Mouse (Mus musculus) 3134 (cell line): ENCODE measurements around the gene Tmem126a.

Experiments
- DNase-seq: peaks from one replicate; pipeline ENCODE4 v3.0.0-alpha.2; 2011; ENCODE audit warnings: low spot score; ENCODE audit not compliant: insufficient read length; ENCODE audit errors: extremely low read depth

Tmem126a gene

DNA sequence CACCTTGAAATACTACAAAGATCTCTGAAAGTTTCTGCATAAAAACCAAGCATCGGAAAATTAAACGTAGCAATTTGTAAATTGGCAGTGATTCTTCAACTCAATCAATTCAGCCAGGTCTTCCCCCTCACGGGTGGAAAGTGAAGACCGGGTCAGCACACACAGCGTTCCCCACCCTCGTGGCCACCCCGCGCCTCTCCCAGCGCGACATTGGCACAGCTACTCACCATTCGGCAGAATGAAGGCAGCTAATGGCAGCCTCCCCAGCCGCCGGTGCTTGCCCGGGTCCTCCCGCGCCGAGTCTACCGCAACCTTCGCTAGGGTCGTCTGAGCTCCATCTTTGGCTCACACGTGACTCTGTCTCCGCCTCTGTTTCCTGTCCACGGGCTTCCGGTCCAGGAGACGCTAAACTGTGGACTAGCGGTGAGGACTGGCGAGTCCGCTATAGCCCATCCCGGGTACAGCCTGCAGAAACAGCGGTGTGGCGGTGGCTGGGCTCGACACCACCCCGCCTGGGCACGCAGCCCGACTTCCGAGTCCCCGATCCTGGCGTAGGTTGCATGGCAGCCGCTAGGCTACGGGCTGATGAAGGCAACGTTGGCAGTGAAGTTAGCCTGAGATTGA lies at the start of gene Tmem126a:
Gene Tmem126a (minus strand): TSS at position 385 of the 624 bp plus-strand sequence.
- peak; percentile 92 for DNase-seq

DNA sequence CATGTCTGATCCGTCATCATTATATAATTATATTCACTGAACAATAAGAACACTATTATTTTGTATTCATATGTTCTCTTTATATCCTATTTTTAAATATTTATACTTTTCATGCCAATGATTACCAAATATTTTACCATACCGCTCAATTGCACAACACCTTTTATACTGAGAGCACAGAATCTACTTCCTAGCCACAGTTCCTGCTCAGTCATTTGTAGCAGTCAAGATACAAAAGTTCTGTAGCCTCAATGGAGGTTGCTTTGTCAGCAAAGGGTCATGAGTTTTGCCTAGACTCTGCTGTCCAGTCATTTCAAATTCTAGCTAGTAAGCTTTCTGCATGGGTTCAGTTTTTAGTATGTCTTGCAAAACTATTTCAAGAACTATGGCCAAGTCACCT lies 25.6 kb upstream of the Tmem126a start:
- no peak for DNase-seq

DNA sequence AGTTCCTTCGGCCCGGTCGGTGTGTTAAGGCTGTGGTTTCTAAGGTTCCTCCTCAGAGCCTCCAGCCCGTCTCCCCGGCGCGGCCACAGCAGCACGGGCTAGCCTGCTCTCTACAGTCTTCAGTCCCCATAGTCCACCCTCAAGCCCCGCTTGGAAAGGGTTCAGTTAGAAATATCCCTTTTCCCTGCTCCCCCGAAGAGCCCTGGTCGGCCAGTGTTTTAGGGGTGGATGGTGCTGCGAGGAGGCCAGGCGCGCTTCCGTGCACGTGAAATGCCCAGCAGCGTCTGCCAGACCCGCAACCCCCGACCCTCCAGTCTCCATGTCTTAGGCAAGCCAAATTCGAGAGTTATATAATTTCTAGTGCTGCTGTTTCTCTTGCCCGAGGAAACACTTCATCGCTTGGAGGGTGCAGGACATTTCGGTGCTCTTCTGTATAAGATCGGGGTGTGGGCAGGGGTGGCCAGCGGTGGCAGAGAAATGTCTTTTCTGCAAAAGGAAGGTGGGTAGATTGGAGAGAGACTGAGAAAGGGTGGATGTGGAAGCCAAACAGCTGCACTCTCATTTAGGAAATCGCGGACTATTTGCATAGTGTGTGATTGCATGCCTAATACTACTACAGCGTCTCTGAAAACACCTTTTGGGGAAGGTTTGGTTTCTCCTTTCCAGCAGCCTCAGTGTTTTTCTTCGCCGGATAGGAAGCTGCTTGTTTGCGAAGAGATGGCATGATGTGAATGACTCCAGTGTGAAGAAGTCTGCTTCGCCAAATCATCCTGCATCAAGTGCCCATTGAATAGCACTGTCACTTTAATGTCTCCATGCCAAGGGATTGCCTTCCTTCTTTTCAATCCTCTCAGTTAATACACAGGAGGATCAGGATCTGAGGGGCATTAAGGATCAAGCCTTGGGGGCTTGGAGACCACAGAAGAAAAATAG lies 19.6 kb upstream of the Tmem126a start, which contains the start of gene Dlg2:
Gene Dlg2 (plus strand): TSS at position 360 of the 933 bp plus-strand sequence.
- no peak for DNase-seq

DNA sequence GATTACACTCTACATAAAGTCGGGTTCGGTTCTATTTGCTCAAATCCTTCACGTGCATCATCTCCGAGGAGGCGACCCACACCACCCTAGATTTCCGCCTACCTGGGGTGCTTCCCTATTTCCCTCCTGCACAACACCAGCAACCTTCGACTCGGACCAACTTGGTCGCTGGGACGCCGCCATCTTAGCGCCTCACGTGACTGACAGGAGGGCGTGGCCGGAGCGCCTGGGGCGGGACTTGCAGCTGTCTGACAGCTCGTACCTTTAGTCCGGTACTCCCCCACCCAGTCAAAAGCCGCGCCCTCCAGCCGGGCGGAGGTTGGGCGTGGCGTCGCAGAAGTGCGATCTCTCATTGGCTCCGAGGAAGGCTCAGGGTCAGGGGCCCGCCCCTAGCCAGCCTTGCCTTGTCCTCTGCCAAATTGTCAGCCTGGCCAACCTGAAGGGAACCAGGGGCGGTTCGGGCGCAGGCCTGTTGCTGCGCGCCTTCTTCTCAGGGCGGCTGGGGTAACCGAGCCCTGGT lies 18.8 kb upstream of the Tmem126a start, which contains the start of gene Tmem126b:
Gene Tmem126b (minus strand): TSS at position 209 of the 520 bp plus-strand sequence.
- peak; percentile 99 for DNase-seq

DNA sequence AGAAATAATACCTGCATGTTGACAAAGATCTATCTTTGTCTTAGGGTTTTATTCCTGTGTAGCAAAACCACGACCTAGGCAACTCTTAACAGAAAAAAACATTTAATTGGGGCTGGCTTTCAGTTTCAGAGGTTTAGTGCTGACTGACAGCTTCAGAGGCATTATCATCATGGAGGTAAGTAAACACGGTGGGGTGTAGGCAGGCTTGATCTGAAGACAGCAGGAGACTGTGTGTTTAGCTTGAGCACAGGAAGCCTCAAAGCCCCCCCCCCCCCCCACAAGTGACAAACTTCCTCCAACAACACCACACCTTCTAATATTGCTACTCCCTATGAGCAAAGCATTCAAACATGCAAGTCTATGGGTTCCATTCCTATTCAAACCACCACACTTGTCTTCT lies 16.5 kb upstream of the Tmem126a start:
- DNase-seq: no peak

DNA sequence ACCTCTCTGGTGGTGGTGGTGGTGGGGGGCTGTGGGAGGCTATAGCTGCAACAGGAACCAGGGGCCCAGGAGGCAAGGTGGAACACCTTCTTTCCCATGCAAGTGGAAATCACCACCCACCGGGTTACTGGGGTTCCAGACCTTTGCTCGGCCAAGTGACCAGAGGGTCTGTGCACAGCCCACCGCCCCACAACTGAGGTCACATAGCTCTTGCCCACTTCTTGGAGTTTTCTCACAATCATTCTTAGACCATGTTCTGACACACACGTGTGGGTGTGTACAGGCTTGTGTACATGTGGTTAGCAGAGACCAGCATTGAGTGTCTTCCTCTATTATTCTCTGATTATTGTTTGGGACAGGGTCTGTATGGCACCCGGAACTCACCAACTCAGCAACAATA lies 4.4 kb upstream of the Tmem126a start:
- no peak for DNase-seq

DNA sequence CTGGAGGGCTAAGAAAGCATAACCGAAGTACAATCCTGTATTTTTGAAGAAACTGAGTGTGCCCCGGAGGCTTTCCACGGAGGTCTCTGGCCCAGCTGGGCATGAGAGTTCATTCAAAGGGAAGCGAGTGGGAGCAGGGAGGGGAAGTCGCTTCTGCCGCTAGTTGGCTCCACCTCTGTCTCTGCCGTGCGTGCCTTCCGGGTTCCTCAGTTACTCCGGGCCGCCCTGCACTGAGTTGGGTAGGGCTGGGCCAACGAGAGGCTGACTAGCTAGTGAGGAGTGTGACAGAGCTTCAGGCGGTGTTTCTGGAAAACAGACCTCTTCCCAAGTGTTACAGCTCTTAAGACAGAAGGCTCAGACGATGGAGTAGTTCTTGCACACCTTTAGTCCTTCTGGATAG lies 3.9 kb upstream of the Tmem126a start:
- no peak for DNase-seq

DNA sequence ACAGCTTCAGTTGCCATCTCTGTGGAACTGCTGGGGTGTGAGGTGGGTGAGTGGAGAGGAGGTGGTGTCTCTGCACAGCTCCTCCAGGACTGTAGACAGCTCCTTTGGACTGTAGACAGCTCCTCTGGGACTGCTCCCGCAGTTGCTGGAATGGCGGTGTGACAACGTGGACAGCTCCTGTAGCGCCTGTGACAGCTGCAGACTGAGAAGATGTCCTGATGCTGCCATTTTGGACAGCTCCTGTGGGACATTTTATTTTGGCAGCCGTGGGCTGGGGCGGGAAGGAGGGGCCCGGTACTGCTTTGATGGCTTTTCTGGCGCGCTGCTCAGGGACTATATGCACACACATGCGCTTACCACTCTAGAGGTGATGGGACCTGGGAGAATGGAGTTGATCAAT lies 3.3 kb upstream of the Tmem126a start:
- DNase-seq: no peak

DNA sequence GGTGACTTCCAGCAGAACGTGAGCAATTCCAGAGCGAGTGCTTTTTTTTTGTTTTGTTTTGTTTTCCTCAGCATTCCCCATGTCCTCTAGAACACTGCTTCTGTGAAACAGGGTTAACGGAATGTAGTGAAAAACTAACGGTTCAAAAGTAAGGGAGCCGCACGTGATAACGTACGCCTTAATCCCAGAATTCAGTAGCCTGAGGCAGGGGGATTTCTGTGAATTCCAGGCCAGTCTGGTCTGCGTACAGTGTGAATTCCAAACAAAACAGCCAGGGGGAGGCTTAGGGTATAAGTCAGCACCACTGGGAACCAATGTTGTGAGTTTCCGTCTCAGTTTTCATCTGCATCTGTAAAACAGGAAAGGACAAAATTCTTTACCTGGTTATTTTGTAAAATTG lies 488 bp upstream of the Tmem126a start:
- no peak for DNase-seq

DNA sequence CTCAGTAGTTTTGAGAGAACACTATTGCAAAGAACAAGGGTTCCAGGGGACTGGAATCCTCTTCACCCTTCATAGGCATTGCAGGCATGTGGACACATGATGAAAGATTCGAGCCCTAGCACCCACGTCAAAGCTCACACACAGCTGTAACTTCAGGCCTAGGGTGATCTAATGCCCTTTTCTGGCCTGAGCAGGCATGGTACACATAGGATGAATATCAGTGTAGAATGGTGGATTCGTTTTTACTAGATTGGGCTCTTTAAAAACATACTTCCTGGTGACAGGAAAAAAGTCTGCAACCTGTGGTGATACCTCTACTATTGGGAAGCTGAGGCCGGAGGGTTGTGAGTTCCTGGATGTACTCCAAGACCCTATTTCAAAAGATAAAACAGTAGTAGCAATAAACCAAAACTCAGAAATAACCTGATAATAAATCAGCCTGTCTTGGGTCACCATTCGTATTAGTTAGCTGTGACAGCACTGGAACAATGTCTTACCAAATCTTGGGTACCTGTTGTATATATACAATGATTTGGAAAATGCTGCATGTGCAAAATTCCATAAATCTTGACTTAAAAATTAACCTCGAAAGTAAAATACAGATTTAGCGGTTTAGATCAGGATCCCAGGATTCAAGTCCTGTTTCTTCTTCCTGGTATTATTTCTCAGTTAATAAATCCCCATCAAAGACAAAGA lies 732 bp downstream of the Tmem126a start:
- no peak for DNase-seq

DNA sequence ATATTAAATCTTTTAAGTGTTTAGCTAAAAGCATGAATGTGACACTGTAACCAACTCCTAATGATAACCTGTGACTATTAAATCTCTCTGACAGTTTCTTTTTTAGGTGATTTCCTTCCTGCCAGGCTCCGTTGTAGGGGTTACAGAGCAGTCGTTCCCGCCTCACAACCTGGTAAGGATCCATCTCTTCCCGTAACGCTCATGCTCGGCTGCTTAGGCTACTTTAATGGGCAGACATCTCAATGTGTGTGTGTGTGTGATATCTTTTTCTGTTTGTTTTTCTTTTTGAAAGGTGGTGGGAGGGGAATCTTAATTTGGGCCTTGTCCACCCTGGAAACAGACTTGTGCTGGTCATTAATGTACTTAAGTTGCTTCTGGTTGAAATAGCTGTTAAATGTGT lies 12.8 kb downstream of the Tmem126a start:
- DNase-seq: peak; percentile 35

DNA sequence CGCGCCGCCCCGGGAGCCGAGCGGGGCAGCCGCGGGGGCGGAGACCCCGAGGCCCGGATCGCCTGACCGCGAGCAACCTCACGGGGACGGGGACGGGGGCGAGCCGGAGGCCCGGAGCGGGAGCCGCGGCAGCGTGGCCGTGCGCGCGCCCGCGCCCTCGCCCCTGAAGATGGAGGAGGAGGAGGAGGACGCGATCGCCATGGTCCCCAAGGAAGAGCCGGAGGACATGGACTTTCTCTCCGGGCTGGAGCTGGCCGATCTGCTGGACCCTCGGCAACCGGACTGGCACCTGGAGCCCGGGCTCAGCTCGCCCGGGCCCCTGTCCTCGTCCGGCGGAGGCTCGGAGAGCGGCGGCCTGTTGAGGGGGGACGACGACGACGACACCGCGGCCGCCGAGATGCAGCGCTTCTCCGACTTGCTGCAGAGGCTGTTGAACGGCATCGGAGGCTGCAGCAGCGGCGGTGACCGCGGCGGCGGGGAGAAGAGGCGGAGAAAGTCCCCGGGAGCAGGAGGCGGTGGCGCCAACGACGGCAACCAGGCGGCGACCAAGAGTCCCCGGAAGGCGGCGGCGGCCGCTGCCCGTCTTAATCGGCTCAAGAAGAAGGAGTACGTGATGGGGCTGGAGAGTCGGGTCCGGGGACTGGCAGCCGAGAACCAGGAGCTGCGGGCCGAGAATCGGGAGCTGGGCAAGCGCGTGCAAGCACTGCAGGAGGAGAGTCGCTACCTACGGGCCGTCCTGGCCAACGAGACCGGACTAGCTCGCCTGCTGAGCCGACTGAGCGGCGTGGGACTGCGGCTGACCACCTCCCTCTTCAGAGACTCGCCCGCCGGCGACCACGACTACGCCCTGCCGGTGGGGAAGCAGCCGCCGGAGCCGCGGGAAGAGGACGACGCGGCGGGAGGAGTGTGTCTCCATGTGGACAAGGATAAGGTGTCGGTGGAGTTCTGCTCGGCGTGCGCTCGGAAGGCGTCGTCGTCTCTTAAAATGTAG lies 13.6 kb downstream of the Tmem126a start:
- peak; percentile 80 for DNase-seq

DNA sequence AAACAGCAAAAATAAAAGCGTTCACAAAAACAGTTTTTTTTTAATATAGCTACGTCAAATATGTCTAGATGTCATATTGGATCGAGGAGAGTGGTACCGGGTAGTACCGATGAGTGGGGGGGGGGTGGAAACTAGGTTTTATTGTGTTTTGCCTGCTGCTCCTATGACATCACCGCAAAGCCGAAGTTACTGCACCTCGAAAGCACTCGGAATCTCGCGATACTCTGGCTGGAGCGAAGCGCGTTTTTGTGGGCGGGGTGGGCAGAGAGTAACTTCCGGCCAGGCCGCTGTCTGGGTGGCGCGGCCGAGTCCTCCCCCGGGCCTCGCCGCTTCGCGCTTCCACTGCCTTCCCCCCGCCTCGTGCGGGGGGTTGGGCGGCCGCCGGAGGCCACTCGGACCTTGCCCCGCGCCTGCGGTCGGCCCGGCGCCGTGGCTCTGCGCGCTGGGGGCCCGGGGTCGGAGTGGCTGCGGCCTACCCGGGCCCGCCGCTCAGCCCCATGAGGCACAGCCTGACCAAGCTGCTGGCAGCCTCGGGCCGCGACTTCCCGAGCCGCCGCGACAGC lies 14.4 kb downstream of the Tmem126a start, which contains the start of gene Crebzf:
Gene Crebzf (plus strand): TSS at position 212 of the 563 bp plus-strand sequence.
- peak; percentile 91 for DNase-seq

DNA sequence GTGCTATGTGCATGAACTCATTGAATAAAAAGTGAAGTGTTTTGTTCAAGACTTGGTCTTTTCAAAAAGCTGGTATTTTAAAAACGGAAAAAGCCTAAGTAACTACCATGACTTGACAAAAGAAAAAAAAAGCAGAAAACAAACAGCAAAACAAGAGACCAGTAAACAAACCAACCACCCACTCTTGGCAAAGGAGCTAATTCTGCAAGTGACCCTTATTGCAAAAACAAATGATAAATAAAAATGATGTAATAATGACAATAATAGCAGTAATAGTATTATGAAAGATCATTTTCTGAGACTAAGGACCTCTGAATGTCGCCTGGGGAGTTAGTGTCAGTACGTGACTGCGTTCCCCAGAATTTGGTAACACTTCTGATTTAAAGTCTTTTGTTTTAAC lies 15.0 kb downstream of the Tmem126a start:
- DNase-seq: no peak

DNA sequence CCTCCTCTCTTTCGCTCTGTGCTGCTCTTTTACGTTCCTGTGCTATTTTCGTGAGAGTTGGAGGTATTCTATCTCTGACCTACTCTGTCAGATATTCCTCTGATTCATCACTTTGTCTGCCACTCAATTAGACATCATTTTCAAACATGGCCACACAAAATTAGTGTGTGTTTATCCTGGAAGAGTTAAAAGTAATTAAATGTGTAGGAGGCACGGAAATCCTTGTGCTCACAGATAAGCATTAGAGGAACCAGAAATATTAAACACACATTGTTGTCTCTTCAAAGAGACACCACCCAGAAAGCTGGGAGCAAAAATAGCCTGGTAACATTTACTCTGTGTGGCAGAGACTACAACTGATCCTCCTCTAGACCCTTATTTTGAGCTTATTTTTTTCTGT lies 17.0 kb downstream of the Tmem126a start:
- no peak for DNase-seq

DNA sequence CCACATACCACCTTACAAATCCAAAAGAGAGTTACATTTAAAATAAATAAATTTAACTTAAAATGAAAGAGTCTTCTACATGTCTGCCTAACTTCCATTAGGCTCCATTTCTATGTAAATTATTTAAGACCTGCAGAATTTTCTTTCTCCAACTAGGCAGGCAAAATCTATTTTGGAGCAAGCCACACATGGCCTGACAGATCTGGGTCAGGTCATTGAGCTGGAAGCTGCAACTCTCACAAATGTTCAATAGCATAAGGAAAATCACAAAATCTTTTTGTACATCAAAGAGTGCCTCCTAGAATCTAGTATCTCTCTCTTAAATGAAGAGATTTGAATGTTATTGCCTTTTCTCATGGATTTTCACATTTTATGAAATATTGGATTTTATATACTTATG lies 24.8 kb downstream of the Tmem126a start:
- DNase-seq: no peak

DNA sequence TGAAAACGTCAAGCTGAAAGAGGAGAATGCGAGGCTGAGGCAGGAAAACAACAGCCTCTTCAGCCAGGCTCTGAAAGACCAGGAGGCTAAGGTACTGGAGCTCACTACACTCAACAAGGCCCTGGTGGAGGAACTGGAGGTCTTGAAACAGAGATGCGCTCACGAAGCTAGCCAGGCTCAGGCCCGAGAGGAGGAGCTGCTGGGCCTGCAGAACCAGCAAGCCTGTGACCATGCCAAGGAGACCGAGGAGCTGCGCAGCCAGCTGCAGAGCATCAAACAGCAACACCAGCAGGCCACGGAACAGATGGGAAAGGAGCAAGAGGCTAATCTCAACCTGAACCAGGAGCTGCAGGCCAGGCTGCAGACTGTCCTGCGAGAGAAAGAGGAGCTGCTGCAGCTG lies 30.0 kb downstream of the Tmem126a start:
- DNase-seq: no peak

DNA sequence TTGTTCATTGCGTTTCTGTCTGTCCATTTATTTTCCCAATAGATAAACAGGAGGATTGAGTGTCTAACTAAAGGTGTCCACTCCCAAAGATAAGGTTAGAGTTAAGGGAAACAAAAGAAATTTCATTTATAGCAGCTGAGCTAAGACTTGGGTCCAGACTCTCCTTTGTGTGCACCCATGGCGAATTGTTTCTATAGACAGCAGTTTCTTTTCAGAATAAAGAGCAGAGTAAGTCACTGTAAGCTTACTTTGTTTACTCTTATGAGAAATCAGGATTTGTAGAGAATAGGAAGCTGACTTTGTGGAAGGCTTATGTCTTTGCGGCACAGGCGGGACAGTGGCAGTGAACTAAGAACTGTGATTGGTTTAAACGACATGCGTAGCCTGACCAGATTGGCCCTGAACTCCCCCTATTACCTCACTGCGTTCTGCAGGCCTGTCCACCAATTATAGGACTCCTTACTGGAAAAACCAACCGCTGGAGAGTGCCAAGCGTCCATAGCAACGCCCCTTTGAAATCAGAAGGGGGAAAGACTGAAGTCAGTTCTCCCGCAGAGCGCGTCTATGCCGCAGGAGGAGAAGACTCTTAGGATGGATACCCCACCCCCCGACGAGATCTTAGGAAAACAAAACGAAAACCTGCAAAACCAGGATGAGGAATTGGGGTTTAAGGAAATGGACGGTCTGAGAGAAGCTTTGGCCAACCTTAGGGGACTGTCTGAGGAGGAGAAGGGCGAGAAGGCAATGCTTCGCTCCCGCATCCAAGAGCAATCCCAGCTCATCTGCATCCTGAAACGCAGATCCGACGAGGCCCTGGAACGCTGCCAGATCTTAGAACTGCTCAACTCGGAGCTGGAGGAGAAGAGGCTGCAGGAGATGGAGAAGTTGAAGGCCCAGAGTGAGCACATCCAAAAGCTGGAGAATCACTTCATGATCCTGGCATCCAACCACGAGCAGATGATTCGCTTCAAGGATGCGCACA lies 30.7 kb downstream of the Tmem126a start, which contains the start of gene Ccdc89:
Gene Ccdc89 (plus strand): TSS at position 558 of the 982 bp plus-strand sequence.
- no peak for DNase-seq
